ENCODE assay signal across 14 mouse cellular contexts in the genomic region with DNA sequence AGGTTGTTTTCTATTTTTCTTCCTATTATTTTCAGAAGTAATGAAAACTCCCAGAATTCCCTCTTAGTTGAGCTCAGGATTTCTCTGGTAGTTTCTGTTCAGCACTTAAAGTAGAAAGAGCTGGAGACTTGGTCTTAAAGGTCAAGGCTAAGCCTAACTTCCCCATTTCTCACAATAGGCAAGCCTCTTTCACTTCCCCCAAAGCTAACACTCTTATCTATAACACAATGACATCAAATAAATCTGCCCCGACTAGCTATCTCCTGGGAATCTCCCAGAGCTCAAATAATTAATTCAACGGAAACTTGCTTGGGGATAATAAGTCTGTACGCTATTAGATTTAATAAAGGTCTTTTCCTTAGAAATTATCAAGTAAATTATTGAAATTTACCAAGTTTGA. TPM values are rescaled to one million over a fixed set of nuclear protein-coding genes. Genes with fewer than 3 reads are reported as not detected.
DNase-seq lines count a peak whose midpoint lies in the region; ATAC-seq and TF ChIP-seq lines count a peak whose summit lies in the region.
"Had no signal": no experiment of that assay in that cellular context is flagged by ENCODE, and none has a peak within 500 bp of the region (broad histone marks: within the 10 kb centered on the region; RNA-seq: fewer than 3 reads in every experiment).

No protein-coding gene starts in this region.

- H3K9me3 ChIP-seq in liver, postnatal 0 days (ENCODE audit: low read length) = no peaks in the 10 kb centered on the region
- H3K9me3 ChIP-seq in G1E (replicated peaks) = no peaks in the 10 kb centered on the region
- H3K9me3 ChIP-seq: lung, embryonic 15.5 days had no signal

- ATAC-seq in liver, postnatal 0 days = no peak
- ATAC-seq in G1E (ENCODE audit: extremely low read depth, insufficient number of reproducible peaks, low FRiP score, poor library complexity, severe bottlenecking) = peak; percentile 55
- peak; percentile 76 for ATAC-seq in common myeloid progenitor, adult 5-6 weeks (replicated peaks; ENCODE audit: low read depth, poor library complexity, severe bottlenecking)
- ATAC-seq: forebrain, embryonic 14.5 days had no signal

- H3K27me3 ChIP-seq in liver, adult 2 months (ENCODE audit: control insufficient read depth, insufficient read depth, low read length) = no peaks in the 10 kb centered on the region
- no peaks in the 10 kb centered on the region for H3K27me3 ChIP-seq in liver, postnatal 0 days (ENCODE audit: insufficient read depth, low read length)
- H3K27me3 ChIP-seq in G1E (ENCODE audit: insufficient read depth, low read length) = no peaks in the 10 kb centered on the region
- H3K27me3 ChIP-seq: lung, embryonic 15.5 days had no signal

- no peak overlapping the region for H3K27ac ChIP-seq in liver, adult 2 months (replicated peaks; ENCODE audit: insufficient read depth, low read depth, low read length)
- no peak overlapping the region for H3K27ac ChIP-seq in liver, postnatal 0 days (ENCODE audit: low read depth)
- H3K27ac ChIP-seq: lung, embryonic 15.5 days had no signal

- 47% methylated on average over 3 of the region's 3 CpGs for WGBS in liver, adult 2 months
- 22% methylated on average over 3 of the region's 3 CpGs for WGBS in liver, postnatal 0 days (ENCODE audit: insufficient replicate concordance)

- DNase-seq in liver, adult 2 months (ENCODE audit: extremely low read depth, low read depth, low spot score) = peak; percentile 24
- DNase-seq in liver, postnatal 0 days = no peak
- no peak for DNase-seq in G1E (ENCODE audit: low spot score)
- DNase-seq in skeletal muscle tissue, adult 2 months (ENCODE audit: low read depth, low spot score) = peak; percentile 13
- DNase-seq in embryo, embryonic 10.5 days (ENCODE audit: low spot score) = no peak
- DNase-seq in layer of hippocampus, adult 11-12 months (ENCODE audit: low spot score) = no peak
- DNase-seq: cerebellum, adult 8-10 months; embryo, embryonic 11 days; kidney, postnatal 25 days had no signal

- TF ChIP-seq EP300 in liver, postnatal 0 days (IDR thresholded peaks at IDR 0.05; ENCODE audit: low read depth) = no peak

- no peak overlapping the region for H3K4me2 ChIP-seq in liver, postnatal 0 days (ENCODE audit: low read depth, low read length)
- H3K4me2 ChIP-seq: liver, embryonic 11.5 days; lung, embryonic 15.5 days had no signal

- H3K4me3 ChIP-seq in liver, adult 2 months (ENCODE audit: insufficient read depth, low read depth, low read length) = no peak overlapping the region
- H3K4me3 ChIP-seq in liver, postnatal 0 days (ENCODE audit: low read depth, low read length) = no peak overlapping the region
- no peak overlapping the region; the same call in 1 of the 2 replicates for H3K4me3 ChIP-seq in G1E (ENCODE audit: low read depth, low read length)
- H3K4me3 ChIP-seq: lung, embryonic 15.5 days had no signal

- H3K36me3 ChIP-seq in liver, adult 2 months (ENCODE audit: control insufficient read depth, insufficient read depth, low read length) = peaks cover 59% of the 10 kb centered on the region
- H3K36me3 ChIP-seq in liver, postnatal 0 days (replicated peaks; ENCODE audit: insufficient read depth, low read length) = peaks cover 13% of the 10 kb centered on the region; the same call in 1 of the 2 replicates
- H3K36me3 ChIP-seq in G1E (replicated peaks) = peaks cover 54% of the 10 kb centered on the region
- H3K36me3 ChIP-seq: lung, embryonic 15.5 days had no signal

- no peaks in the 10 kb centered on the region for H3K4me1 ChIP-seq in liver, adult 2 months (ENCODE audit: control insufficient read depth, insufficient read depth, low read length)
- H3K4me1 ChIP-seq in liver, postnatal 0 days (ENCODE audit: insufficient read depth) = no peaks in the 10 kb centered on the region
- peaks cover 71% of the 10 kb centered on the region for H3K4me1 ChIP-seq in G1E (ENCODE audit: insufficient read depth, low read depth, low read length)
- H3K4me1 ChIP-seq: lung, embryonic 15.5 days had no signal

- TF ChIP-seq CTCF in liver, adult 2 months (IDR thresholded peaks at IDR 0.05; ENCODE audit: low read depth, low read length) = no peak
- no peak for TF ChIP-seq CTCF in liver, postnatal 0 days (IDR thresholded peaks at IDR 0.05; ENCODE audit: low read depth)
- no peak for TF ChIP-seq CTCF in G1E (IDR thresholded peaks at IDR 0.05; ENCODE audit: low read depth, low read length)

- H3K79me2 ChIP-seq in liver, adult 2 months (ENCODE audit: control insufficient read depth, insufficient read depth, low read length) = no peaks in the 10 kb centered on the region

- no peak for TF ChIP-seq POLR2A in liver, adult 2 months (IDR thresholded peaks at IDR 0.05; ENCODE audit: extremely low read depth, insufficient read depth, low read length)

- no peak overlapping the region for H3K9ac ChIP-seq in liver, adult 2 months (ENCODE audit: low read depth, low read length)
- H3K9ac ChIP-seq in liver, postnatal 0 days (replicated peaks) = no peak overlapping the region
- H3K9ac ChIP-seq: lung, embryonic 15.5 days had no signal

RNA-seq across cellular contexts. Expression of gene Txk, which starts 10.4 kb away (rescaled TPM):
- total RNA-seq in liver, adult 2 months (2014; rRNA removed) = 0.20 and 0.46 TPM in 2 replicates
- 0.15 and 0.22 TPM in 2 replicates for polyA plus RNA-seq in liver, adult 2 months (2012; rRNA removed)
- polyA plus RNA-seq in liver, postnatal 0 days (2015; fragmentation: Nextera tagmentation; extraction: Ambion mirVana) = 0.27 and 0.32 TPM in 2 replicates
- total RNA-seq in G1E (2014; fragmentation: Nextera tagmentation) (1.9 and 2.0 TPM in 2 replicates), G1E (2017) (0.87 and 1.9 TPM in 2 replicates)
- not detected in 2 replicates for polyA plus RNA-seq in G1E (2012)
- 2.5 and 3.1 TPM in 2 replicates for total RNA-seq in common myeloid progenitor, adult 5-6 weeks (2017)
- total RNA-seq: gastrocnemius, adult 18-20 months had no signal
- polyA plus RNA-seq: forebrain, embryonic 14.5 days; liver, embryonic 11.5 days had no signal

Comparison
In these comparisons a context has a peak if more than half of its experiments do, and no peak if none do; other contexts are left out.
1. DNase-seq: peak in liver, adult 2 months (single experiment) and skeletal muscle tissue, adult 2 months (single experiment); none in liver, postnatal 0 days (single experiment), G1E (single experiment), embryo, embryonic 10.5 days (single experiment) and layer of hippocampus, adult 11-12 months (single experiment).